Mouse (Mus musculus) liver, adult 2 months (tissue): ENCODE results near the gene Emc8.

Experiments used
- CTCF ChIP-seq: fragments of 200-500 bp; IDR thresholded peaks from 2 replicates; pipeline ENCODE4 v1.5.1; 2011; ENCODE audit warnings: low read depth, low read length, control low read depth
- POLR2A ChIP-seq: fragments of 200-500 bp; IDR thresholded peaks from 2 replicates; pipeline ENCODE4 v1.6.1; 2011; ENCODE audit warnings: low read length, control low read depth; ENCODE audit not compliant: insufficient read depth; ENCODE audit errors: extremely low read depth

DNA sequence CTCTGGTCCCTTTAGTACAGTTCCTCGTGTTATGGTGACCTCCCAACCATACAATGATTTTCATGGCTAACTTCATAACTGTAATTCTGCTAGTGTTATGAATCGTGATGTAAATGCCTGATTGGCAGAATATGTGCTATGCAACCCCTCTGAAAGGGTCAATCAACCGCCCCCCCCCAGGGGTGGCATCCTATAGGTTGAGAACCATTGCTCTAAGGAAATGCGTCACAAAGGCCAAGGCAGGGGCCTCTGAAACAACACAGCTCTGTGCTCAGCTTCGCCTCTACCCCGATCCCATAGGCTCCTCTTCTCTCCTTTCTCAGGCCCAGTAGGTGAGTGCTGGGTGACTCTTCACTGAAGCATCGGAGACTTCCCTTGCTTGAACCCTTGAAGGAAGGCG is 17.2 kb upstream of the Emc8 start:
- TF ChIP-seq CTCF (no peak), POLR2A (no peak)
